Mouse (Mus musculus): ENCODE measurements at regions not wholly inside any gene's neighbourhood (a gene's known extent, or its start where the extent isn't known, plus 50 kb on each side); places are given as distances from the start of the nearest gene placed in this dataset.

- TF ChIP-seq POLR2A (IDR thresholded peaks at IDR 0.05; ENCODE audit: borderline replicate concordance, control insufficient read depth, low read depth, low read length) (no peak), CTCF (IDR thresholded peaks at IDR 0.05; ENCODE audit: control insufficient read depth, insufficient read depth, low read length) (no peak)
- Histone ChIP-seq H3K4me1 (ENCODE audit: control insufficient read depth, insufficient read depth, low read length) (no peaks in the 10 kb centered on the region; the same call in 1 of the 2 replicates), H3K27ac (ENCODE audit: control insufficient read depth, insufficient read depth, low read depth, low read length, poor library complexity) (no peak overlapping the region), H3K4me3 (replicated peaks; ENCODE audit: control insufficient read depth, low read depth, low read length) (no peak overlapping the region)
- 79% methylated on average over 9 of the region's 9 CpGs for WGBS
Measured at GRCm38 (mm10) chr1:177633966-177634602, 95.5 kb upstream of the 1700016C15Rik start.

GRCm38 (mm10) chr1:177637061-177637460 is 92.6 kb upstream of the 1700016C15Rik start:
- no peak overlapping the region for H3K4me3 ChIP-seq (replicated peaks; ENCODE audit: control insufficient read depth, low read depth, low read length)
- no peak for TF ChIP-seq POLR2A (IDR thresholded peaks at IDR 0.05; ENCODE audit: borderline replicate concordance, control insufficient read depth, low read depth, low read length)
- no peak for TF ChIP-seq CTCF (IDR thresholded peaks at IDR 0.05; ENCODE audit: control insufficient read depth, insufficient read depth, low read length)
- no peaks in the 10 kb centered on the region; the same call in 1 of the 2 replicates for H3K4me1 ChIP-seq (ENCODE audit: control insufficient read depth, insufficient read depth, low read length)
- WGBS: 81% methylated on average over 9 of the region's 9 CpGs
- no peak overlapping the region for H3K27ac ChIP-seq (ENCODE audit: control insufficient read depth, insufficient read depth, low read depth, low read length, poor library complexity)

- 81% methylated on average over 10 of the region's 10 CpGs for WGBS
Measured at GRCm38 (mm10) chr1:177638381-177638780, 91.2 kb upstream of the 1700016C15Rik start.

GRCm38 (mm10) chr1:177639931-177640846 is 89.4 kb upstream of the 1700016C15Rik start:
- H3K4me1 ChIP-seq (ENCODE audit: control insufficient read depth, insufficient read depth, low read length): no peaks in the 10 kb centered on the region
- WGBS: 66% methylated on average over 20 of the region's 20 CpGs
- no peak overlapping the region for H3K27ac ChIP-seq (ENCODE audit: control insufficient read depth, insufficient read depth, low read depth, low read length, poor library complexity)
- no peak for TF ChIP-seq POLR2A (IDR thresholded peaks at IDR 0.05; ENCODE audit: borderline replicate concordance, control insufficient read depth, low read depth, low read length)
- no peak for TF ChIP-seq CTCF (IDR thresholded peaks at IDR 0.05; ENCODE audit: control insufficient read depth, insufficient read depth, low read length)
- H3K4me3 ChIP-seq (replicated peaks; ENCODE audit: control insufficient read depth, low read depth, low read length): no peak overlapping the region

More at GRCm38 (mm10) chr1:177638381-177638780, 91.2 kb upstream of the 1700016C15Rik start:
- Histone ChIP-seq H3K4me1 (ENCODE audit: control insufficient read depth, insufficient read depth, low read length) (no peaks in the 10 kb centered on the region; the same call in 1 of the 2 replicates), H3K27ac (ENCODE audit: control insufficient read depth, insufficient read depth, low read depth, low read length, poor library complexity) (no peak overlapping the region), H3K4me3 (replicated peaks; ENCODE audit: control insufficient read depth, low read depth, low read length) (no peak overlapping the region)
- TF ChIP-seq POLR2A (IDR thresholded peaks at IDR 0.05; ENCODE audit: borderline replicate concordance, control insufficient read depth, low read depth, low read length) (no peak), CTCF (IDR thresholded peaks at IDR 0.05; ENCODE audit: control insufficient read depth, insufficient read depth, low read length) (no peak)

GRCm38 (mm10) chr1:177642712-177643467 is 86.7 kb upstream of the 1700016C15Rik start:
- TF ChIP-seq POLR2A (IDR thresholded peaks at IDR 0.05; ENCODE audit: borderline replicate concordance, control insufficient read depth, low read depth, low read length) (no peak), CTCF (IDR thresholded peaks at IDR 0.05; ENCODE audit: control insufficient read depth, insufficient read depth, low read length) (no peak)
- 86% methylated on average over 10 of the region's 10 CpGs for WGBS
- Histone ChIP-seq H3K27ac (ENCODE audit: control insufficient read depth, insufficient read depth, low read depth, low read length, poor library complexity) (no peak overlapping the region), H3K4me1 (ENCODE audit: control insufficient read depth, insufficient read depth, low read length) (peaks cover 1% of the 10 kb centered on the region; the same call in 1 of the 2 replicates), H3K4me3 (replicated peaks; ENCODE audit: control insufficient read depth, low read depth, low read length) (no peak overlapping the region)

GRCm38 (mm10) chr1:177643662-177644061 is 86.0 kb upstream of the 1700016C15Rik start:
- H3K27ac ChIP-seq (ENCODE audit: control insufficient read depth, insufficient read depth, low read depth, low read length, poor library complexity): no peak overlapping the region
- peaks cover 1% of the 10 kb centered on the region; the same call in 1 of the 2 replicates for H3K4me1 ChIP-seq (ENCODE audit: control insufficient read depth, insufficient read depth, low read length)
- H3K4me3 ChIP-seq (replicated peaks; ENCODE audit: control insufficient read depth, low read depth, low read length): no peak overlapping the region
- WGBS: 76% methylated on average over 3 of the region's 3 CpGs
- TF ChIP-seq CTCF (IDR thresholded peaks at IDR 0.05; ENCODE audit: control insufficient read depth, insufficient read depth, low read length) (no peak), POLR2A (IDR thresholded peaks at IDR 0.05; ENCODE audit: borderline replicate concordance, control insufficient read depth, low read depth, low read length) (no peak)

- Histone ChIP-seq H3K27ac (ENCODE audit: control insufficient read depth, insufficient read depth, low read depth, low read length, poor library complexity) (no peak overlapping the region), H3K4me1 (ENCODE audit: control insufficient read depth, insufficient read depth, low read length) (peaks cover 1% of the 10 kb centered on the region; the same call in 1 of the 2 replicates), H3K4me3 (replicated peaks; ENCODE audit: control insufficient read depth, low read depth, low read length) (no peak overlapping the region)
- WGBS: 53% methylated on average over 4 of the region's 4 CpGs
- TF ChIP-seq POLR2A (IDR thresholded peaks at IDR 0.05; ENCODE audit: borderline replicate concordance, control insufficient read depth, low read depth, low read length) (no peak), CTCF (IDR thresholded peaks at IDR 0.05; ENCODE audit: control insufficient read depth, insufficient read depth, low read length) (no peak)
Measured at GRCm38 (mm10) chr1:177644214-177644613, 85.4 kb upstream of the 1700016C15Rik start.
